Mouse (Mus musculus): ENCODE data around the gene Dnm3. TPM values are rescaled to one million over a fixed set of nuclear protein-coding genes. Genes with fewer than 3 reads are reported as not detected.

Gene Dnm3
- polyA plus RNA-seq (2014; fragmentation: Nextera tagmentation; extraction: Ambion mirVana): 7.2 TPM in 2 replicates

GRCm38 (mm10) chr1:162477246-162478209 is at the start of gene Dnm3:
Gene Dnm3 (minus strand): TSS chr1:162478034.
- H3K4me1 ChIP-seq (replicated peaks; ENCODE audit: control insufficient read depth, insufficient read depth, low read length): peaks cover 3% of the 10 kb centered on the region
- peak within 1 kb of the TSS; percentile 60 for H3K9ac ChIP-seq (ENCODE audit: low read length)
- no peaks in the 10 kb centered on the region for H3K36me3 ChIP-seq (ENCODE audit: control insufficient read depth, insufficient read depth, low read length)
- peaks cover 2% of the 10 kb centered on the region for H3K27me3 ChIP-seq (ENCODE audit: control insufficient read depth, insufficient read depth, low read length)
- peak within 1 kb of the TSS; percentile 62 for H3K4me3 ChIP-seq (ENCODE audit: low read depth, low read length)
- peak within 1 kb of the TSS; percentile 98 for H3K4me2 ChIP-seq (ENCODE audit: low read depth, low read length, severe bottlenecking)
- 0% methylated on average over 56 of the region's 56 CpGs for WGBS
- ATAC-seq (replicated peaks; ENCODE audit: low FRiP score): peak; percentile 98
- H3K27ac ChIP-seq (ENCODE audit: low read depth, low read length): no peak within 1 kb of the TSS
- no peaks in the 10 kb centered on the region for H3K9me3 ChIP-seq (ENCODE audit: control insufficient read depth, low read length)
- peak; percentile 92 for DNase-seq (ENCODE audit: low spot score)

GRCm38 (mm10) chr1:162515116-162515515 is 37.3 kb upstream of the Dnm3 start:
- DNase-seq (ENCODE audit: low spot score): no peak
- no peak overlapping the region for H3K27ac ChIP-seq (ENCODE audit: low read depth, low read length)
- no peaks in the 10 kb centered on the region for H3K27me3 ChIP-seq (ENCODE audit: control insufficient read depth, insufficient read depth, low read length)
- no peaks in the 10 kb centered on the region for H3K4me1 ChIP-seq (replicated peaks; ENCODE audit: control insufficient read depth, insufficient read depth, low read length)
- H3K9me3 ChIP-seq (ENCODE audit: control insufficient read depth, low read length): no peaks in the 10 kb centered on the region
- no peak overlapping the region for H3K4me2 ChIP-seq (ENCODE audit: low read depth, low read length, severe bottlenecking)
- 76% methylated on average over 1 of the region's 1 CpGs for WGBS
- H3K9ac ChIP-seq (ENCODE audit: low read length): no peak overlapping the region
- no peaks in the 10 kb centered on the region for H3K36me3 ChIP-seq (ENCODE audit: control insufficient read depth, insufficient read depth, low read length)
- ATAC-seq (replicated peaks; ENCODE audit: low FRiP score): no peak
- H3K4me3 ChIP-seq (ENCODE audit: low read depth, low read length): no peak overlapping the region

- H3K4me3 ChIP-seq (ENCODE audit: low read depth, low read length): no peak overlapping the region
- no peaks in the 10 kb centered on the region for H3K27me3 ChIP-seq (ENCODE audit: control insufficient read depth, insufficient read depth, low read length)
- no peaks in the 10 kb centered on the region for H3K9me3 ChIP-seq (ENCODE audit: control insufficient read depth, low read length)
- no peak overlapping the region for H3K27ac ChIP-seq (ENCODE audit: low read depth, low read length)
- no peak for ATAC-seq (replicated peaks; ENCODE audit: low FRiP score)
- no peaks in the 10 kb centered on the region for H3K4me1 ChIP-seq (replicated peaks; ENCODE audit: control insufficient read depth, insufficient read depth, low read length)
- H3K36me3 ChIP-seq (ENCODE audit: control insufficient read depth, insufficient read depth, low read length): no peaks in the 10 kb centered on the region
- H3K9ac ChIP-seq (ENCODE audit: low read length): no peak overlapping the region
- no peak for DNase-seq (ENCODE audit: low spot score)
- WGBS: 86% methylated on average over 2 of the region's 2 CpGs
- H3K4me2 ChIP-seq (ENCODE audit: low read depth, low read length, severe bottlenecking): no peak overlapping the region
These were observed 32.2 kb upstream of the Dnm3 start for GRCm38 (mm10) chr1:162510013-162510356.

GRCm38 (mm10) chr1:162509329-162510012 is 31.6 kb upstream of the Dnm3 start:
- no peaks in the 10 kb centered on the region for H3K27me3 ChIP-seq (ENCODE audit: control insufficient read depth, insufficient read depth, low read length)
- no peak overlapping the region for H3K4me2 ChIP-seq (ENCODE audit: low read depth, low read length, severe bottlenecking)
- no peaks in the 10 kb centered on the region for H3K4me1 ChIP-seq (replicated peaks; ENCODE audit: control insufficient read depth, insufficient read depth, low read length)
- no peak overlapping the region for H3K4me3 ChIP-seq (ENCODE audit: low read depth, low read length)
- 71% methylated on average over 12 of the region's 12 CpGs for WGBS
- no peak overlapping the region for H3K27ac ChIP-seq (ENCODE audit: low read depth, low read length)
- H3K9ac ChIP-seq (ENCODE audit: low read length): no peak overlapping the region
- H3K9me3 ChIP-seq (ENCODE audit: control insufficient read depth, low read length): no peaks in the 10 kb centered on the region
- DNase-seq (ENCODE audit: low spot score): no peak
- no peaks in the 10 kb centered on the region for H3K36me3 ChIP-seq (ENCODE audit: control insufficient read depth, insufficient read depth, low read length)
- no peak for ATAC-seq (replicated peaks; ENCODE audit: low FRiP score)

DNA sequence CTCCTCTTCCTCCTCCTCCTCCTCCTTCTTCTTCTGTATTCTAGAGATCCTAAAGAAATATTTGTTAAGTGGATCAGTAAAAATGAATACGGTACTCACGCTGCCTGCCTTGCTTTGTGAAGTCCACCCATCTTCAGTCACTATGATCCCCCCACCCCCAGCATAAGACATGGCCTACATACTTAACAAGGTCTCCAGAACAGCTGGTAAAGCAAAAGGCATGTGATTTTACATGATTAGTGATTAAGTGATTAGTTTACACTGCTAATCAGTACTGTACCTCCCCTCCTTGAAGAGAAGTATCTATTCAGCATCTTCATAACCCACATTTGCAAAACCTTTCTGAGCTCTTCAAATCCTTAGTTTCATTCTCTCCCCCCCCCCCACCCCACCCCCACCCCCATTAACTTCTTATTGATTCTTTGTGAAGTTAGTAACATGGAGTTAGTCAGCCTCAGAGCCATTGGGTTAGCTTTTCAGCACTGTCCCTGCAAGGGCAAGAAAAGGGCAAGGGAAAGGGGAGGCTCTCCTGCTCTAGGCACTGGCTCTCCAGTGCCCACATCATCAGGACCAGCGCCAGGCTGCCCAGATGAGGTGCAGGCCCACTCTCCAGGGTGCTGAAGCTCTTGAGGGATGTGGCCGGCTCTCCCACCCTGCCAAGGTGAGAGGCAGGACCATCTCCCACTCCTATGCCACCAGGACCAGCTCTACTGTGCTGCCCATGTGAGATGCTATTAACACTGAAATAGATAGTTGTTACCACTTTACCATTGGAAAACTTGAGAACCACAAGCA is 30.6 kb upstream of the Dnm3 start:
- no peak for ATAC-seq (replicated peaks; ENCODE audit: low FRiP score)

GRCm38 (mm10) chr1:162506516-162506915 is 28.7 kb upstream of the Dnm3 start:
- Histone ChIP-seq H3K27me3 (ENCODE audit: control insufficient read depth, insufficient read depth, low read length) (no peaks in the 10 kb centered on the region), H3K36me3 (ENCODE audit: control insufficient read depth, insufficient read depth, low read length) (no peaks in the 10 kb centered on the region), H3K4me1 (replicated peaks; ENCODE audit: control insufficient read depth, insufficient read depth, low read length) (no peaks in the 10 kb centered on the region), H3K4me2 (ENCODE audit: low read depth, low read length, severe bottlenecking) (no peak overlapping the region), H3K27ac (ENCODE audit: low read depth, low read length) (no peak overlapping the region), H3K9me3 (ENCODE audit: control insufficient read depth, low read length) (no peaks in the 10 kb centered on the region), H3K9ac (ENCODE audit: low read length) (no peak overlapping the region), H3K4me3 (ENCODE audit: low read depth, low read length) (no peak overlapping the region)
- WGBS: 86% methylated on average over 4 of the region's 4 CpGs
- DNase-seq (ENCODE audit: low spot score) (no peak), ATAC-seq (replicated peaks; ENCODE audit: low FRiP score) (no peak)

More for the DNA sequence above, 30.6 kb upstream of the Dnm3 start:
- H3K27ac ChIP-seq (ENCODE audit: low read depth, low read length): no peak overlapping the region
- H3K4me3 ChIP-seq (ENCODE audit: low read depth, low read length): no peak overlapping the region
- no peak for DNase-seq (ENCODE audit: low spot score)
- H3K27me3 ChIP-seq (ENCODE audit: control insufficient read depth, insufficient read depth, low read length): no peaks in the 10 kb centered on the region
- 84% methylated on average over 4 of the region's 4 CpGs for WGBS
- H3K9ac ChIP-seq (ENCODE audit: low read length): no peak overlapping the region
- no peaks in the 10 kb centered on the region for H3K4me1 ChIP-seq (replicated peaks; ENCODE audit: control insufficient read depth, insufficient read depth, low read length)
- H3K9me3 ChIP-seq (ENCODE audit: control insufficient read depth, low read length): no peaks in the 10 kb centered on the region
- no peak overlapping the region for H3K4me2 ChIP-seq (ENCODE audit: low read depth, low read length, severe bottlenecking)
- H3K36me3 ChIP-seq (ENCODE audit: control insufficient read depth, insufficient read depth, low read length): no peaks in the 10 kb centered on the region

- WGBS: 89% methylated on average over 6 of the region's 6 CpGs
- H3K4me3 ChIP-seq (ENCODE audit: low read depth, low read length): no peak overlapping the region
- H3K4me2 ChIP-seq (ENCODE audit: low read depth, low read length, severe bottlenecking): no peak overlapping the region
- DNase-seq (ENCODE audit: low spot score) (no peak), ATAC-seq (replicated peaks; ENCODE audit: low FRiP score) (no peak)
- H3K9ac ChIP-seq (ENCODE audit: low read length): no peak overlapping the region
- no peaks in the 10 kb centered on the region for H3K4me1 ChIP-seq (replicated peaks; ENCODE audit: control insufficient read depth, insufficient read depth, low read length)
- no peak overlapping the region for H3K27ac ChIP-seq (ENCODE audit: low read depth, low read length)
- H3K27me3 ChIP-seq (ENCODE audit: control insufficient read depth, insufficient read depth, low read length): no peaks in the 10 kb centered on the region
- H3K9me3 ChIP-seq (ENCODE audit: control insufficient read depth, low read length): no peaks in the 10 kb centered on the region
- H3K36me3 ChIP-seq (ENCODE audit: control insufficient read depth, insufficient read depth, low read length): no peaks in the 10 kb centered on the region
These were observed 27.8 kb upstream of the Dnm3 start for GRCm38 (mm10) chr1:162505649-162506048.

DNA sequence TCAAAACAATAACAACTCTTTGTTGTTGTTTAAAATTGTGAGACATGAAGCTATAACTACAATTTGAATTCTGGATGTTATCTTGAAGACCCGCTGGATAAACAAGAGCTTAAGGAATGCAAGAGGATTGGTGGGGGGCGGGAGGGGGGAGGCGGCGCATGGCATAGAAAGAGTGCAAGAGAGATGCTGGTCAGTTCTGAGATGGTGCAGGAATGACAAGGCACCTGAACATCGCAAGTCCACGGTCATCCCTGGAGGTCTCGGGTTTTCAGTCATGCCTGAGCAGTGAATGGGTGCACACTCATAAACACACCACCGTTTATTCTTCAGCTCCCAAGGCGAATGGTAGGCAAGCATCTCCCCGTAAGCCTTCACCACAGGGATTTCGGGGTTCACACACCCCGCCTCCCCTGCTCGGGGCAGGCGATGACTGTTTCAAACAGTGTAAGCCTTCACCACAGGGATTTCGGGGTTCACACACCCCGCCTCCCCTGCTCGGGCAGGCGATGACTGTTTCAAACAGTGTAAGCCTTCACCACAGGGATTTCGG is 1.2 kb downstream of the Dnm3 start:
- peaks cover 2% of the 10 kb centered on the region for H3K27me3 ChIP-seq (ENCODE audit: control insufficient read depth, insufficient read depth, low read length)
- peaks cover 3% of the 10 kb centered on the region for H3K4me1 ChIP-seq (replicated peaks; ENCODE audit: control insufficient read depth, insufficient read depth, low read length)
- DNase-seq (ENCODE audit: low spot score) (no peak), ATAC-seq (replicated peaks; ENCODE audit: low FRiP score) (no peak; the same call in 1 of the 2 replicates)
- WGBS: under 1% methylated on average over 19 of the region's 19 CpGs
- no peaks in the 10 kb centered on the region for H3K36me3 ChIP-seq (ENCODE audit: control insufficient read depth, insufficient read depth, low read length)
- H3K4me2 ChIP-seq (ENCODE audit: low read depth, low read length, severe bottlenecking): peak overlapping the region; percentile 98
- peak overlapping the region; percentile 62 for H3K4me3 ChIP-seq (ENCODE audit: low read depth, low read length)
- no peak overlapping the region for H3K27ac ChIP-seq (ENCODE audit: low read depth, low read length)
- H3K9ac ChIP-seq (ENCODE audit: low read length): peak overlapping the region; percentile 60
- no peaks in the 10 kb centered on the region for H3K9me3 ChIP-seq (ENCODE audit: control insufficient read depth, low read length)

All from forebrain, embryonic 11.5 days (tissue).